Mouse (Mus musculus) hindbrain, embryonic 14.5 days (tissue): ENCODE results near the gene Abr. TPM values are rescaled to one million over a fixed set of nuclear protein-coding genes. Genes with fewer than 3 reads are reported as not detected.

Source experiments
- polyA plus RNA-seq: library from polyadenylated mRNA; unstranded; fragments of >200 nt; fragmentation: Nextera tagmentation; extraction: Ambion mirVana; gene quantifications from 2 replicates; pipeline ENCODE4 v1.2.1, GENCODE M21; 2014

Gene Abr
- polyA plus RNA-seq, 1 experiment from 2014 or later, result 115 TPM

Other genes starting within 250 kb of the Abr start
- gene Nxn, start 223.2 kb downstream of the Abr start, polyA plus RNA-seq, result 32.0 and 36.0 TPM in 2 replicates
- 110 TPM in 2 replicates for gene Timm22, start 215.4 kb downstream of the Abr start, polyA plus RNA-seq
- gene Bhlha9, start 50.2 kb upstream of the Abr start, polyA plus RNA-seq, result 0.91 and 1.1 TPM in 2 replicates
- gene Trarg1, start 57.5 kb upstream of the Abr start, polyA plus RNA-seq, result 0.35 and 0.73 TPM in 2 replicates
- 36.0 and 39.6 TPM in 2 replicates for gene Gosr1, start 141.3 kb upstream of the Abr start, polyA plus RNA-seq
- gene Cpd, start 224.7 kb upstream of the Abr start, polyA plus RNA-seq, result 12.7 TPM in 2 replicates